Mouse (Mus musculus) midbrain, embryonic 10.5 days (tissue): ENCODE data around the gene Fdxacb1. TPM values are rescaled to one million over a fixed set of nuclear protein-coding genes. Genes with fewer than 3 reads are reported as not detected.
A peak's percentile ranks its signal among the peaks of the same experiment; 100 is the strongest.

Experiments used
- DNase-seq: peaks from one replicate; pipeline ENCODE4 v3.0.0-alpha.2; 2017; ENCODE audit warnings: low spot score
- H3K27ac ChIP-seq: fragments of 300-500 bp; sonication (generic); replicated peaks from 2 replicates; pipeline ENCODE4 v1.5.1; 2016; ENCODE audit warnings: mild to moderate bottlenecking
- H3K27me3 ChIP-seq: fragments of 300-500 bp; sonication (generic); 2 replicates; pipeline ENCODE4 v1.6.1; 2016; ENCODE audit warnings: low read depth, mild to moderate bottlenecking; ENCODE audit not compliant: poor library complexity, severe bottlenecking
- H3K36me3 ChIP-seq: fragments of 300-500 bp; sonication (generic); 2 replicates; pipeline ENCODE4 v1.6.1; 2016; ENCODE audit warnings: mild to moderate bottlenecking, moderate library complexity
- H3K4me1 ChIP-seq: fragments of 300-500 bp; sonication (generic); 2 replicates; pipeline ENCODE4 v1.6.1; 2016
- H3K4me3 ChIP-seq: fragments of 300-500 bp; sonication (generic); 2 replicates; pipeline ENCODE4 v1.5.1; 2016; ENCODE audit warnings: mild to moderate bottlenecking, moderate library complexity
- H3K9me3 ChIP-seq: fragments of 300-500 bp; sonication (generic); replicated peaks from 2 replicates; pipeline ENCODE4 v1.6.1; 2016; ENCODE audit warnings: mild to moderate bottlenecking
- WGBS: fragments of 180-500 bp; shearing (Covaris S2); methylation state at CpG from one replicate; pipeline ENCODE4 v1.1.7; 2016; 5-methylcytosine and 5-hydroxymethylcytosine counted together
- polyA plus RNA-seq: library from polyadenylated mRNA; unstranded; fragments of >200 nt; fragmentation: Nextera tagmentation; extraction: Ambion mirVana; gene quantifications from 2 replicates; pipeline ENCODE4 v1.2.1, GENCODE M21; 2016

The Fdxacb1 gene
- 12.1 and 12.8 TPM in 2 replicates for polyA plus RNA-seq

DNA sequence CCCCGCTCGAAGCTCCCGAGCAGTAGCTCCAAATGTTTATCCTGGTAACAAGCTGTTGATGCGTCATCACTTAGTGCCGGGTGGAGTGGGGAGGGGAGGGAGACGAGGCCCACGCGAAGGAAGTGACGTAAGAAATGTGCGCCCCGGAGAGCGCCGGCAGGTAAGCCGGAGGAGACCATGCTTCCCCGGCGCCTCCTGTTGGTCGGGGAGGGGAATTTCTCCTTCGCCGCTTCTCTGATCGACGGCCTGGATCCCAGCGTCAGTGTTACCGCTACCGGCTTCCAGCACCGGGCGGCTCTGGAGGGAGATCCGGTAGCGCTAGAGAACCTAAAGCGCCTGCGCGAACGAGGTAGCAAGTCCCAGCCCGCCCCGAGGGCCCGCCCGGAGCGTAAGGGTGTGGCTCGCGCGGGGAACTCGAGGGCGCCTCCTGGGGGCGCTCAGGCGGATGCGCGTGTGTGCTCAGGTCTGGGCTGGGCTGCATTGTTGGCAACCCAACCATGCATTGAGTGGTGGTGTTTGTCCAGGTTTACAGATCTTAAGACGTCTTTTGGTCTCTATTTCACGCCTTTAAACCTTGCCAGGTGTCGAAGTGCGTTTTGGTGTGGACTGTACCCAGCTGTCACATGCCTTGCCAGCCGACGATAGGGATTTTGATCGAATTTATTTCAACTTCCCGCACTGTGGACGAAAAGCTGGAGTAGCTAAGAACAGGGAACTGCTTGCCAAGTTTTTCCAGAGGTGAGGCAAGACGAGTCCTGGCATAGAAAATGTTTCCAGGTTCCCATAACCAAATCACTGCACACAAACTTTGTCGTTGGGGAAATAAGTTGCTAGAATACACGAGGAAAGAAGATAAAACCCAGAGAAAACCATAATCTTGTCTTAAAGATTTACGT is at the start of gene Fdxacb1:
Gene Fdxacb1, plus strand, starts transcription at position 130 of the 896 bp plus-strand sequence.
- Histone ChIP-seq H3K27me3 (no peaks in the 10 kb centered on the region), H3K27ac (peak within 1 kb of the TSS; percentile 93), H3K4me1 (peaks cover 18% of the 10 kb centered on the region), H3K36me3 (peaks cover 12% of the 10 kb centered on the region; the same call in 1 of the 2 replicates), H3K9me3 (no peaks in the 10 kb centered on the region), H3K4me3 (peak within 1 kb of the TSS; percentile 76)
- 6% methylated on average over 59 of the region's 59 CpGs for WGBS
- DNase-seq, result peak; percentile 97

DNA sequence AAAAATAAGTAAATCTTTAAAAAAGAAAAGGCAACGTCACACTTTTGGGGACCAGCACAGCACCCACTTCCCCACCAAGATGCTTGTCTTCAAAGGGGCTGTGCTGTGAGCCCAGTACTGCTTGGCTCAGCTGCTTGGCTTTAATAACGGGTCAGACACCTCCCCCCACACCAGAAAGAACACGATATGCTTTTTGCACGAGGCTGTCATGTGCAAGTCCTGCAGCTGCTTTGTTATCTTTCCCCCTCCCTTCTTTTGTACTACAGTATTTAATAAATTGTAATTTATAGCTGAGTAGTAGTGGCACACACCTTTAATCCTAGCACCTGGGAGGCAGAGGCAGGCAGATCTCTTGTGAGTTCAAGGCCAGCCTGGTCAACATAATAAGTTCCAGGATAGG is 49.2 kb upstream of the Fdxacb1 start:
- no peak for DNase-seq
- no peak overlapping the region for H3K27ac ChIP-seq
- peaks cover 16% of the 10 kb centered on the region for H3K4me1 ChIP-seq
- no peaks in the 10 kb centered on the region for H3K9me3 ChIP-seq
- no peak overlapping the region for H3K4me3 ChIP-seq
- WGBS, result 84% methylated on average over 4 of the region's 4 CpGs
- H3K27me3 ChIP-seq, result no peaks in the 10 kb centered on the region
- H3K36me3 ChIP-seq, result no peaks in the 10 kb centered on the region

DNA sequence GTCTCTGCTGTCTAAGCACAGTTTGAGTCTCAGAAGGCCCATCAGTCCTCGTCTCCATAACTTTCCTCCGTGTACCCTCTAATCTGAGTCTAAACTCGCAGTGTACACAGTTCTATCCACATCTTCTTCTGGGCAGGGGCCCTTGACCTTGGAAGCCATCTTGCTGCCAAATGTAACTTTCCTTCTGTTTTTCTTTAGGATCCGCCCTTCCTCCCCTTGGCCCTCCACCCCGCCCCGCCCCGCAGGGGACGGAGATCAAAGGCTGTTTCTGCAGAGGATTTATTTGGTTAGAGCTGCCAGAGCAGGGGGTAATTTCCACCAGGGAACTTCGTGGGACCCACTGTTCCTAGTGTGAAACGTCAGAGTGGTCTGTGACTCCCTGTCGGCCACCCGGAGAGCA is 47.0 kb upstream of the Fdxacb1 start:
- Histone ChIP-seq H3K27ac (no peak overlapping the region), H3K4me1 (peaks cover 34% of the 10 kb centered on the region)
- WGBS, result 41% methylated on average over 12 of the region's 12 CpGs

DNA sequence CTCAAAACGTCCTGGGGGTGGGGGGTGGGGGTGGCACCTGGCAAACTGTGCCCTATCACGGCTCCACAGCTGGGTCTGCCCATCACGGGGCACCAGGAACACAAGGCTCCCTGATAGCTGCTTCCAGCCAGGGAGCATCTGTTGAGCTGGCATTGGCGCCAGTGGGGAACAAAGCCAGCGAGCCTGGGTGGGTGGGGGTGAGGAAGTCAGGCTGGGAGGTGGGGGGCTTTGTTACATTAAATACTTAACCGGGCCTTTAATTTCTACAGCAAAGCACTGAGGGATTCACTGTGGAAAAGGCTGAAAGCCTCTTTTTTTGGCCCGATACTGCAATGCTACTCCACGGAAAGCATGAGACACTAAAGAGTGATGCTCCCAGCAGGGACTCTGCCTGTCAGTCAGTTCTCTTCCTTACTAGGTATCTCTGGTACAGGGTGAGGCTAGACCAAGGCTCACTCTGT is 45.6 kb upstream of the Fdxacb1 start:
- H3K36me3 ChIP-seq, result no peaks in the 10 kb centered on the region
- H3K27ac ChIP-seq, result no peak overlapping the region
- WGBS, result 58% methylated on average over 8 of the region's 8 CpGs
- H3K9me3 ChIP-seq, result no peaks in the 10 kb centered on the region
- H3K27me3 ChIP-seq, result no peaks in the 10 kb centered on the region
- peaks cover 48% of the 10 kb centered on the region for H3K4me1 ChIP-seq
- H3K4me3 ChIP-seq, result no peak overlapping the region
- DNase-seq, result no peak

More for the DNA sequence above, 47.0 kb upstream of the Fdxacb1 start:
- no peak for DNase-seq
- Histone ChIP-seq H3K36me3 (no peaks in the 10 kb centered on the region), H3K27me3 (no peaks in the 10 kb centered on the region), H3K9me3 (no peaks in the 10 kb centered on the region), H3K4me3 (no peak overlapping the region)

DNA sequence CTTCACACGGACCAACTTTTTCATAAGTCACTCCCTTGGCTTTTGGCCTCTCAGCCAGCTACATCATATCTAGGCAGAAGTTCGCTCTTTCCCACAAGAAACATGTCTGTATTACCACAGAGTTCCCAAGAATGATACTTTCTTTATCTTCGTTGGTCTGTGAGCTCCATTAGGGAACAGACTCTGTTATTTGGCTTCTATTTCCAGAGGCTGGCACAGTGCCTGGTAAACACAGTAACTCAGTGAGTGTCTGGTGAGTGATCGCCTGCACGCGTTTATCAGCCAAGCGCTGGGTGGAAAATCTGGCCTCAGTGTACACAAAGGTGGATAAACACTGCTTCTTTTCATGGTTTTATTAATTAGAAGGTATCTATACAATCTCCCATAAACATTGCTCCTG is 44.6 kb upstream of the Fdxacb1 start:
- DNase-seq, result no peak
- 87% methylated on average over 7 of the region's 7 CpGs for WGBS
- peaks cover 57% of the 10 kb centered on the region for H3K4me1 ChIP-seq

DNA sequence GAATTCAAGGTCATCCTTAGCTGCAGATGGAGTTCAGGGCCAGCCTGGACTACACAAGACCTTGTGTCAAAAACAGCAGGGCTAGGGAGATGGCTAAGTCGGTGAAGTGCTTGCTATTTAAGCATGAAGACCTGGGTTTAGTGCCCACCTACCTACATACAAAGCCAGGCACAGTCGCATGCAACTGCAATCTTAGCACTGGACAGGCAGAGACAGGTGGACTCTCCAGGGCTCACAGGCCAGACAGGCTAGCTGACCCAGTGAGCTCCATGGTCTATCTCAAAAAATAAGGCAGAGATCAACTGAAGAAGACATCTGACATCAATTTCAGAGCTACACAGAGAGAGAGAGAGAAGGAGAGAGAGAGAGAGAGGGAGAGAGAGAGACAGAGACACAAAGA is 43.9 kb upstream of the Fdxacb1 start:
- 86% methylated on average over 2 of the region's 2 CpGs for WGBS
- H3K27ac ChIP-seq, result no peak overlapping the region
- DNase-seq, result no peak
- H3K4me1 ChIP-seq, result peaks cover 61% of the 10 kb centered on the region
- no peaks in the 10 kb centered on the region for H3K9me3 ChIP-seq
- H3K27me3 ChIP-seq, result peaks cover 6% of the 10 kb centered on the region; the same call in 1 of the 2 replicates
- no peaks in the 10 kb centered on the region for H3K36me3 ChIP-seq
- H3K4me3 ChIP-seq, result no peak overlapping the region

More for the DNA sequence above, 44.6 kb upstream of the Fdxacb1 start:
- Histone ChIP-seq H3K9me3 (no peaks in the 10 kb centered on the region), H3K27ac (no peak overlapping the region), H3K36me3 (no peaks in the 10 kb centered on the region), H3K27me3 (no peaks in the 10 kb centered on the region), H3K4me3 (no peak overlapping the region)

DNA sequence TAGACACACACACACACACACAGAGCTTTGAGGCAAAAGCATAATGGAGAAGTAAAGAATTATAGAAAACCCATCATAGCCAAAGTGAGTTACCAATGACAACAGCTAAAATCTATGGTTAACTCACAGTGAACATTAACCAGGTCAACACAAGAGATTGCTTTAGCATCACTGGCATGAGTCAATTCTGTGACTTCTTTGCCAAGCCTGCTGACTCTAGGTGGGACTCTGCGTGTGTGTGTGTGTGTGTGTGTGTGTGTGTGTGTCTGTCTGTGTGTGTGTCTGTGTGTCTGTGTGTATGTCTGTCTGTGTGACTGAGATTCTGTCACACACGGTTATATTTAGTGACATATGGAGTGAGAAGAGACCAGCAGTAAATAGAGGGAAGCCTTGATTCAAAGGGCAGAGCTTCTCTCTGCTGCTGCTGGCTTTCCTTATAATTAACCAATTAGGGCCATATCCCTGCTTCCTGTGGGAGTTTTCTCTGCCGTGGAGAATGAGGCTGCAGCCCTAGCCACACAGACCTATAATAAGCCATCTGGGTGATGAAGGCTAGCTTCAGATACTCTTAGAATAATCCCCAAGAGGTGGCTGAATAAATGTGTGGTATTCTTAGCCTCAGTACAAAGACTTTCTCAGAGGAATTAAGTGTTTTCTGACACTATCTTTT is 43.2 kb upstream of the Fdxacb1 start:
- H3K4me1 ChIP-seq, result peaks cover 64% of the 10 kb centered on the region
- H3K9me3 ChIP-seq, result no peaks in the 10 kb centered on the region
- DNase-seq, result no peak
- 70% methylated on average over 3 of the region's 3 CpGs for WGBS
- peaks cover 11% of the 10 kb centered on the region for H3K27me3 ChIP-seq
- H3K4me3 ChIP-seq, result no peak overlapping the region
- no peak overlapping the region; the same call in 1 of the 2 replicates for H3K27ac ChIP-seq
- H3K36me3 ChIP-seq, result no peaks in the 10 kb centered on the region

DNA sequence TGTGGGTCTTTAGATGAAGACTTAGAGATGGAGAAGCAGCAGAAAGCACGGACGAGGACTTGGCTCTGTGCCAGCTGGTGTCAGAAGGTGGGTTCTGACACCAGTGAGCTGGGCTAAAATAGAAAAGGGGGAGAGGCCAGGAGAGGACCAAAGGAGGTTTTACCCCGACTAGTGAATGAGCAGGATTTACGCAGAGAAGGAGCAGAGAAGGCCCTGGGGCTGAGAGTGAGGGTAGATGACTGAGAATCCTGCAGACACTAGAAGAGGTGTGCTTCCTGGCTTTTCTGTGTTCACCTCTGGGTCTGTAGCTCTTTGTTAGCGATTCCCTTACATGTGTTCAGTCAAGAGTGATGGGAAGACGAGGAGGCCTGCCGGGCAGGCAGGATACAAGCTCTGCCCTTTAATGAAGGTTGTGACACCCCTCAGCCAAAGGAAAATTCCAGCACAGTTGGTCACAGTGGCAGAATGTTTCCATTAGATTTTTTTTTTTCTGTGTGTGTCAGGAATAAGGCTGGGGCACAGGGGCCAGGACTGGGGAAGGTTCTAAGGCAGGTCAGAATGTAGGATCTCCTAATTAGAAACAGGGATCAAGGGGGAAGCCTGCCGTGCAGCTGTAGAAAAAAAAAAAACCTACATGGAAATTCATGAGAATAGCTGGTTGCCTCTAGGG is 42.0 kb upstream of the Fdxacb1 start:
- Histone ChIP-seq H3K9me3 (no peaks in the 10 kb centered on the region), H3K27ac (peak overlapping the region; percentile 88), H3K4me1 (peaks cover 62% of the 10 kb centered on the region), H3K4me3 (peak overlapping the region; percentile 71), H3K36me3 (no peaks in the 10 kb centered on the region), H3K27me3 (peaks cover 17% of the 10 kb centered on the region)
- DNase-seq, result peak; percentile 23
- WGBS, result 50% methylated on average over 8 of the region's 8 CpGs

DNA sequence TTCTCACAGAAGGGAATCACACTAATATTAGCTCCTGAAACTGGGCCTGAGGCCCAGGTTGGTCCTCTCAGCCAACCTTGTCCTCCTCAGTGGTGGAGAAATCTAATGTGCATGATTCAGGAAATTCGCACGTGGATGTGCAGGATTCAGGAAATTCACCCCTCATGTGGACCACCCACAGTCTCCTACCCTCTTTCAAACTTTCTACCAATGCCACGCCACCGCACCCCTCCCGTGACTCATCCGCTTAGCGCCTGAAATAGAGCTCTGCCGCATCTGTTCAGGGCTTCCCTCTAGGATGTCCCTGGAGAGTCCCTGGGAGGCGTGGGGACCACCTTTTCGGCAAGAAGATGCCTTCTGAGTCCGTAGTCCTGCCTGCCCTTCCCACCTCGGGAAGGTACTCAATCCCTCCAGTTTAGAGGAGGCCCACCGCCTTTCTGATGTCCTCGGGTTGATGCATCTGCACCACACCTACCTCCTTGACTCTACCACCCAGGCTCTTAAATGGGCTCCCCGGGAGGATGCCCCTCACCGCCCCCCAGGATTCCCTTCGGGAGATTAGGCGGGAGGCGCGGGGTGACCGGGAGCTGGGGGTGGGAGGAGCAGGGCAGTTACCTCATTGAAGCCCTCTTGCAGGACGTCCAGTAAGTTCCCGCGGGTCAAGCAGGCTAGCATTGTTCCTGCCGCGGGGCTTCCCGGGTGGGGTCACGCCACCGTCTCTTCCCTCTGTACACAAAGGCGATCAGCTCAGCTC is 40.7 kb upstream of the Fdxacb1 start:
- H3K27me3 ChIP-seq, result peaks cover 17% of the 10 kb centered on the region
- peaks cover 60% of the 10 kb centered on the region for H3K4me1 ChIP-seq
- WGBS, result 2% methylated on average over 30 of the region's 30 CpGs
- no peaks in the 10 kb centered on the region for H3K36me3 ChIP-seq
- H3K4me3 ChIP-seq, result peak overlapping the region; percentile 71
- H3K9me3 ChIP-seq, result no peaks in the 10 kb centered on the region
- no peak for DNase-seq
- H3K27ac ChIP-seq, result peak overlapping the region; percentile 88

DNA sequence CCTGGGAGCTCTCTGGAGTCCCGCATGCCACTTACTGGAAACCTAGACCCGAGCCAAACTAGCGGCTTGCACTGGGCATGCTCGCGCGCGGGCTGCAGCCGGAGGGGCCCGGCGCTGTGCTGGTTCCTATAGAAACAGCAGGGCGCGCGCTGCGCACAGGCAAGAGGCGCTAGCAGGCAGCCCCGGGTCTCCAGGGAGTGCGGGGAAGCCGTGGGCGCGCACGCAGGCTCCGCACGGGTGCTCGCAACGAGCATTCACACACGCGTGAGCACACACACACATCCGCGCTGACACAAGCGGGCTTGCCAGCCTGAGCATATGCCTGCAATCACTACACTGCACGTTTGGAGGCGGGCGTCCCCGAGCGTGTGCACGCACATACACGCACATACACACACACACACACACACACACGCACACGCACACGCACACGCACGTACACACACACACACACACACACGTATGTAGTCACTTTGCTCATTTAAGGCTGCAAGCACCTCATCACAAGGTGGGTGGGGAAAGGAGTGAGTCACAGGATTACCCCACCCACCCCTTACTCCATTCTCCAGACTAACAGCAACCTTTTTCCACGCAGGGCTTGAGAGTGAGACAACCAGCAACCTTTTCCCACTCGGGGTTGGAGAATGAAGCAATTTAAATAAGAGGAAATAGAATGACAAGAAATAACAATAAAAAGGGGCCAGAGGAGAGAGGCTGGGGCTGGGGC is 39.9 kb upstream of the Fdxacb1 start:
- Histone ChIP-seq H3K4me1 (peaks cover 63% of the 10 kb centered on the region), H3K27ac (peak overlapping the region; percentile 88), H3K27me3 (peaks cover 17% of the 10 kb centered on the region), H3K36me3 (no peaks in the 10 kb centered on the region), H3K4me3 (peak overlapping the region; percentile 71), H3K9me3 (no peaks in the 10 kb centered on the region)
- WGBS, result under 1% methylated on average over 45 of the region's 45 CpGs
- peak; percentile 86 for DNase-seq

DNA sequence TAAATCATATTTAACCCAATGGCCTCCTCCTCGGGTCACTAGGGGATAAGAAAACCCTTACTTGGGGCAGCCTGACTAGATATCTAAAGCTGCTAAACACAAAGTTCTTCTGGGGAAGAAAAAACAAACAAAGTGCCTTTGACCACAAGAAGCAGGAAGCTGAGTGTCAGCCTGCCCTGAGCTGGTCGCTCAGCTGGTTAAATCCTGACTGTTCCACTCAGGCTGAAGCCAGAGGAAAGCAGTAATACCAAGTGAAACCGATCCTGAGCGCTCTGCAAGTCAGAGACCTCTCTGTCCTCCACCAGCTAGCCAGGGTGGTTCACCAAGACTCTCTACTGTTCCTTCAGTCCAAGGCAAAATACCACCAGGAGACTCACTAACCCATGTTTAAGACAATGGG is 38.4 kb upstream of the Fdxacb1 start:
- H3K4me3 ChIP-seq, result no peak overlapping the region
- WGBS, result 56% methylated on average over 4 of the region's 4 CpGs
- no peaks in the 10 kb centered on the region for H3K9me3 ChIP-seq
- H3K27ac ChIP-seq, result no peak overlapping the region
- H3K36me3 ChIP-seq, result no peaks in the 10 kb centered on the region
- DNase-seq, result no peak
- peaks cover 17% of the 10 kb centered on the region for H3K27me3 ChIP-seq
- H3K4me1 ChIP-seq, result peaks cover 61% of the 10 kb centered on the region
